ENCODE assay signal across 12 mouse cellular contexts in the genomic region with DNA sequence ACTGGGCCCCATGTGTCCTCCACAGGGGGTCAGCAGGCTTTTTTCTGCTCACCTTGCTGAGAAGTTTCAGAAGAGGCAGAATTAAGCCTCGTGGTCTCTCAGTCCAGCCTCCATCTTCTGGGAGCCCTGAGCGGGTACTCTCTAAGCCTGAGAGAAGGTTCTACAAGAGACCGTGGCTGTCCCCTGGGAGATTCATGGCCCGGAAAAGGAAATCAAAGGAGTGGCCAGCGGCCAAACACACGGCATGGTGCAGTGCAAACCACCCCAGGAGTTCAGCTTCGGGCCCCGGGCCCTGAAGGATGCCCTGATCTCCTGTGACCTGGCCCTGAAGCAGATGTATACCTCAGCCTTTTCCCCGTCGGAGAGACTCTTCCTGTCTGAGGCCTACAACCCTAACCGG. TPM values are rescaled to one million over a fixed set of nuclear protein-coding genes. Genes with fewer than 3 reads are reported as not detected.
DNase-seq lines count a peak whose midpoint lies in the region.
"Had no signal": no experiment of that assay in that cellular context is flagged by ENCODE, and none has a peak within 500 bp of the region (broad histone marks: within the 10 kb centered on the region; RNA-seq: fewer than 3 reads in every experiment).

No protein-coding gene starts in this region.

- peak; percentile 35 for DNase-seq in adrenal gland, postnatal 25 days
- no peak for DNase-seq in adrenal gland, postnatal 4 days (ENCODE audit: low spot score in 2 of 2)
- DNase-seq in kidney, adult 18-20 months, result peak; percentile 48
- DNase-seq in kidney, adult 11 months, result no peak
- peak; percentile 54 to 60 for DNase-seq in heart, postnatal 14 days
- DNase-seq in kidney, postnatal 4 days, result peak; percentile 57 to 64
- no peak for DNase-seq in spleen, postnatal 36 days (ENCODE audit: low spot score in 2 of 2)
- DNase-seq in natural killer cell, adult 2 months (ENCODE audit: low spot score in 2 of 2), result no peak
- DNase-seq: cerebellum, adult 9-10 months; liver, postnatal 0 days; lung, postnatal 14 days; thymus, postnatal 25 days had no signal

- intact Hi-C loops in heart, postnatal 14 days (cut with DNase I), result no loop called here

RNA-seq across cellular contexts. Expression of gene Amz1, which starts 17.1 kb away (rescaled TPM):
- 0.29 and 1.0 TPM in 2 replicates for total RNA-seq in adrenal gland, postnatal 25 days (2021)
- 1 to 10 TPM; 1.2 to 1.5 TPM for total RNA-seq in adrenal gland, postnatal 4 days (2021)
- under 1 TPM; 0.46 to 0.65 TPM for total RNA-seq in heart, postnatal 14 days (2021)

RNA-seq across cellular contexts. Expression of gene Brat1, which starts 36.2 kb away (rescaled TPM):
- 24.7 and 29.4 TPM in 2 replicates for total RNA-seq in adrenal gland, postnatal 25 days (2021)
- 10 to 100 TPM; 23.9 to 24.2 TPM for total RNA-seq in adrenal gland, postnatal 4 days (2021)
- total RNA-seq in heart, postnatal 14 days (2021), result 10 to 100 TPM in 1 of 2 experiments, 1 to 10 TPM in 1; 8.6 to 10.8 TPM

RNA-seq across cellular contexts. Expression of gene Iqce, which starts 38.9 kb away (rescaled TPM):
- total RNA-seq in adrenal gland, postnatal 25 days (2021), result 21.9 and 36.2 TPM in 2 replicates
- total RNA-seq in adrenal gland, postnatal 4 days (2021), result 10 to 100 TPM; 40.3 to 41.3 TPM
- 10 to 100 TPM in 1 of 2 experiments, 1 to 10 TPM in 1; 8.1 to 10.2 TPM for total RNA-seq in heart, postnatal 14 days (2021)

Comparison
In these comparisons a context has a peak if more than half of its experiments do, and no peak if none do; other contexts are left out.
1. DNase-seq: peak in adrenal gland, postnatal 25 days (single experiment), kidney, adult 18-20 months (single experiment), heart, postnatal 14 days (2 of 2) and kidney, postnatal 4 days (2 of 2); none in adrenal gland, postnatal 4 days (0 of 2), kidney, adult 11 months (single experiment), spleen, postnatal 36 days (0 of 2) and natural killer cell, adult 2 months (0 of 2).